Mouse (Mus musculus): Measurements from ENCODE around the gene Hist1h2bq. TPM values are rescaled to one million over a fixed set of nuclear protein-coding genes. Genes with fewer than 3 reads are reported as not detected.

Gene Hist1h2bq
- polyA plus RNA-seq, 1 experiment: 2.3 TPM

- WGBS: 3% methylated on average over 33 of the region's 33 CpGs
- peak; percentile 67 to 82 for DNase-seq
- TF ChIP-seq CTCF (IDR thresholded peaks at IDR 0.05; ENCODE audit: borderline replicate concordance, insufficient read depth, low read depth, low read length) (no peak), POLR2A (IDR thresholded peaks at IDR 0.05; ENCODE audit: borderline replicate concordance, insufficient read depth, low read length) (peak; percentile 41; the same call in 1 of the 2 replicates)
- H3K4me1 ChIP-seq (ENCODE audit: control insufficient read depth, insufficient read depth, low read length): no peaks in the 10 kb centered on the region; the same call in 1 of the 2 replicates
- no peaks in the 10 kb centered on the region for H3K27me3 ChIP-seq (ENCODE audit: control insufficient read depth, insufficient read depth, low read length)
- H3K27ac ChIP-seq (ENCODE audit: insufficient read depth, low read length): 0 out of 2 replicates have a peak overlapping the region, but pooled peaks have one; percentile 36
- H3K4me3 ChIP-seq (replicated peaks; ENCODE audit: insufficient read depth, low read depth, low read length): peak overlapping the region; percentile 86
Observed at GRCm38 (mm10) chr13:21778814-21779766, 30.9 kb downstream of the Hist1h2bq start.

Other genes starting within 250 kb of the Hist1h2bq start
- gene Olfr1364, start 228.4 kb downstream of the Hist1h2bq start, polyA plus RNA-seq (2012; rRNA removed): not detected in 2 replicates
- not detected in 2 replicates for gene Olfr1362, start 196.2 kb downstream of the Hist1h2bq start, polyA plus RNA-seq (2012; rRNA removed)
- gene Olfr11, start 167.7 kb downstream of the Hist1h2bq start, polyA plus RNA-seq (2012; rRNA removed): 0.03 TPM in 1 of 2 replicates, not detected in the other
- not detected in 2 replicates for gene Olfr1361, start 146.8 kb downstream of the Hist1h2bq start, polyA plus RNA-seq (2012; rRNA removed)
- gene Olfr1360, start 132.8 kb downstream of the Hist1h2bq start, polyA plus RNA-seq (2012; rRNA removed): not detected in 2 replicates
- not detected in 2 replicates for gene Olfr1359, start 112.1 kb downstream of the Hist1h2bq start, polyA plus RNA-seq (2012; rRNA removed)
- not detected in 2 replicates for gene Hist1h2bl, start 94.1 kb downstream of the Hist1h2bq start, polyA plus RNA-seq (2012; rRNA removed)
- gene Hist1h2ai, start 93.8 kb downstream of the Hist1h2bq start, polyA plus RNA-seq (2012; rRNA removed): 0.84 and 1.5 TPM in 2 replicates
- 2.9 TPM in 1 of 2 replicates, not detected in the other for gene Hist1h3h, start 92.5 kb downstream of the Hist1h2bq start, polyA plus RNA-seq (2012; rRNA removed)
- not detected in 2 replicates for gene Hist1h2bm, start 88.2 kb downstream of the Hist1h2bq start, polyA plus RNA-seq (2012; rRNA removed)
- gene Hist1h4j, start 75.1 kb downstream of the Hist1h2bq start, polyA plus RNA-seq (2012; rRNA removed): 2.4 and 3.6 TPM in 2 replicates
- gene Hist1h4k, start 59.7 kb downstream of the Hist1h2bq start, polyA plus RNA-seq (2012; rRNA removed): 16.9 and 17.5 TPM in 2 replicates
- gene Hist1h2ak, start 56.4 kb downstream of the Hist1h2bq start, polyA plus RNA-seq (2012; rRNA removed): 1.9 and 2.4 TPM in 2 replicates
- gene Hist1h2bn, start 56.1 kb downstream of the Hist1h2bq start, polyA plus RNA-seq (2012; rRNA removed): 1.2 and 2.6 TPM in 2 replicates
- 0.27 and 0.41 TPM in 2 replicates for gene Hist1h1b, start 29.6 kb downstream of the Hist1h2bq start, polyA plus RNA-seq (2012; rRNA removed)
- gene Hist1h3i, start 26.8 kb downstream of the Hist1h2bq start, polyA plus RNA-seq (2012; rRNA removed): 1.9 and 4.9 TPM in 2 replicates
- not detected in 2 replicates for gene Hist1h2an, start 23.0 kb downstream of the Hist1h2bq start, polyA plus RNA-seq (2012; rRNA removed)
- not detected in 2 replicates for gene Hist1h2bp, start 22.7 kb downstream of the Hist1h2bq start, polyA plus RNA-seq (2012; rRNA removed)
- not detected in 2 replicates for gene Hist1h2ao, start 268 bp upstream of the Hist1h2bq start, polyA plus RNA-seq (2012; rRNA removed)
- not detected in 2 replicates for gene Hist1h4m, start 1.5 kb upstream of the Hist1h2bq start, polyA plus RNA-seq (2012; rRNA removed)
- gene Hist1h4n, start 22.0 kb upstream of the Hist1h2bq start, polyA plus RNA-seq (2012; rRNA removed): 12.7 and 19.8 TPM in 2 replicates
- 1.5 and 1.6 TPM in 2 replicates for gene Hist1h2ap, start 23.3 kb upstream of the Hist1h2bq start, polyA plus RNA-seq (2012; rRNA removed)
- gene Hist1h2br, start 23.5 kb upstream of the Hist1h2bq start, polyA plus RNA-seq (2012; rRNA removed): 0.16 and 1.3 TPM in 2 replicates
- 0.95 and 1.0 TPM in 2 replicates for gene Zfp184, start 134.9 kb upstream of the Hist1h2bq start, polyA plus RNA-seq (2012; rRNA removed)
- gene Pom121l2, start 171.0 kb upstream of the Hist1h2bq start, polyA plus RNA-seq (2012; rRNA removed): not detected in 2 replicates
- gene Prss16, start 199.5 kb upstream of the Hist1h2bq start, polyA plus RNA-seq (2012; rRNA removed): 0.36 and 1.1 TPM in 2 replicates
- gene Hist1h2ah, start 225.4 kb upstream of the Hist1h2bq start, polyA plus RNA-seq (2012; rRNA removed): not detected in 2 replicates
- 0.34 TPM in 1 of 2 replicates, not detected in the other for gene Hist1h2bk, start 225.7 kb upstream of the Hist1h2bq start, polyA plus RNA-seq (2012; rRNA removed)
- gene Hist1h4i, start 231.2 kb upstream of the Hist1h2bq start, polyA plus RNA-seq (2012; rRNA removed): 8.8 and 9.8 TPM in 2 replicates
- gene Hist1h2ag, start 232.7 kb upstream of the Hist1h2bq start, polyA plus RNA-seq (2012; rRNA removed): 0.60 and 1.1 TPM in 2 replicates
- 0.97 and 1.5 TPM in 2 replicates for gene Hist1h2bj, start 233.0 kb upstream of the Hist1h2bq start, polyA plus RNA-seq (2012; rRNA removed)